8 mouse cellular contexts compared by ENCODE assay signal in the genomic region with DNA sequence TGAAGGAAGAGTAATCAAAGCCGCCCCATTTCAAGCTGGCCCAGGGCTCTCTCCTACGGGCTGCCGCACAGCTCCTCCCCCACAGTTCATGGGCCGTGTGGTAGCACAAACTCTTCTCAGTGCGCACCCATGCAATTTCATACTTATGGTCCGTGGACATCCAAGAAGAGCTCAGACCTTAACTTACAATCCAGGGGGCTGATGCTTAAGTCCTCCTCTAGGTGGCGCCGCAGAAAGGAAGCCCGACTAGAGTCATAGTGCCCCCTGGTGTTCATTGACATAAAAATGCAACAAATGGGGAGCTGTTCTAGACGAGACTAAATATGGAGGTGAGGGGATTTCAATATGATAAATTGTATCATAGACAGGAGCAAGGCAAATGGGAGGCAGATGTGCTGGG. TPM values are rescaled to one million over a fixed set of nuclear protein-coding genes. Genes with fewer than 3 reads are reported as not detected.
DNase-seq lines count a peak whose midpoint lies in the region; ATAC-seq and TF ChIP-seq lines count a peak whose summit lies in the region.

No protein-coding gene starts in this region.

- intact Hi-C loops in gastrocnemius, adult 2 months (cut with DNase I), result no loop called here
- intact Hi-C loops in left cerebral cortex, postnatal 14 days (cut with DNase I), result loop anchor here (2.0 kb wide), 1 partner anchor 61 kb away; no protein-coding TSS in a partner anchor

- no peaks in the 10 kb centered on the region for H3K36me3 ChIP-seq in G1E (replicated peaks)

- DNase-seq in kidney, adult 9 months, result peak; percentile 64
- no peak for DNase-seq in kidney, adult 11 months
- peak; percentile 35 for DNase-seq in G1E (ENCODE audit: low spot score)
- peak; percentile 86 for DNase-seq in c-Kit-positive CD71-negative TER-119-negative erythroid progenitor cells, embryonic 14.5 days (ENCODE audit: low read depth)
- DNase-seq in gastrocnemius, adult 2 months, result peak; percentile 74
- DNase-seq in left cerebral cortex, postnatal 14 days (ENCODE audit: low spot score in 2 of 2), result peak; percentile 64
- peak; percentile 86 for DNase-seq in thymus, postnatal 4 days

- H3K9me3 ChIP-seq in G1E (replicated peaks), result no peaks in the 10 kb centered on the region

- no peak for TF ChIP-seq POLR2A in olfactory bulb, adult 2 months (IDR thresholded peaks at IDR 0.05; ENCODE audit: insufficient read depth, low read depth, low read length)

- H3K27ac ChIP-seq in gastrocnemius, adult 2 months, result peak overlapping the region; percentile 93
- no peak overlapping the region for H3K27ac ChIP-seq in olfactory bulb, adult 2 months (ENCODE audit: insufficient read depth, low read depth, low read length)

- 22% methylated on average over 10 of the region's 10 CpGs for WGBS in olfactory bulb, adult 2 months

- no peak for ATAC-seq in G1E (ENCODE audit: extremely low read depth, insufficient number of reproducible peaks, low FRiP score, poor library complexity, severe bottlenecking)

- H3K4me3 ChIP-seq in G1E (ENCODE audit: low read depth, low read length), result no peak overlapping the region
- peak overlapping the region; percentile 47 for H3K4me3 ChIP-seq in gastrocnemius, adult 2 months
- no peak overlapping the region for H3K4me3 ChIP-seq in olfactory bulb, adult 2 months (ENCODE audit: insufficient read depth, low read depth, low read length)

- peak; percentile 73 for TF ChIP-seq CTCF in G1E (IDR thresholded peaks at IDR 0.05; ENCODE audit: low read depth, low read length)
- TF ChIP-seq CTCF in gastrocnemius, adult 2 months (IDR thresholded peaks at IDR 0.05), result peak; percentile 97
- TF ChIP-seq CTCF in olfactory bulb, adult 2 months (IDR thresholded peaks at IDR 0.05; ENCODE audit: insufficient read depth, low read depth, low read length), result peak; percentile 63; the same call in 1 of the 2 replicates

- H3K4me1 ChIP-seq in G1E (ENCODE audit: insufficient read depth, low read depth, low read length), result peaks cover under 1% of the 10 kb centered on the region
- H3K4me1 ChIP-seq in olfactory bulb, adult 2 months (ENCODE audit: control insufficient read depth, insufficient read depth, low read length), result no peaks in the 10 kb centered on the region

- H3K27me3 ChIP-seq in G1E (ENCODE audit: insufficient read depth, low read length), result peaks cover 53% of the 10 kb centered on the region

RNA-seq across cellular contexts. Expression of gene Ncf4, which starts 5.1 kb away (rescaled TPM):
- total RNA-seq in G1E (2014; fragmentation: Nextera tagmentation), result 16.1 and 19.0 TPM in 2 replicates
- 64.1 and 67.1 TPM in 2 replicates for total RNA-seq in G1E (2017)
- 3.2 and 4.5 TPM in 2 replicates for polyA plus RNA-seq in G1E (2012)
- total RNA-seq in gastrocnemius, adult 2 months (2021), result 1 to 10 TPM in 1 of 2 experiments, not detected in 1; 1.2 TPM
- 1 to 10 TPM; 1.2 to 1.3 TPM for total RNA-seq in left cerebral cortex, postnatal 14 days (2021)
- polyA plus RNA-seq in olfactory bulb, adult 2 months (2012; ENCODE audit: insufficient read depth, insufficient read length, low replicate concordance, missing spikeins), result not detected in 2 replicates

RNA-seq across cellular contexts. Expression of gene Pvalb, which starts 33.3 kb away (rescaled TPM):
- total RNA-seq in G1E (2014; fragmentation: Nextera tagmentation) (not detected in 2 replicates), G1E (2017) (not detected in 2 replicates)
- polyA plus RNA-seq in G1E (2012), result not detected in 2 replicates
- total RNA-seq in gastrocnemius, adult 2 months (2021), result over 10,000 TPM in 1 of 2 experiments, 1,000 to 10,000 TPM in 1; 9,151 to 16,547 TPM
- total RNA-seq in left cerebral cortex, postnatal 14 days (2021), result 10 to 100 TPM; 39.1 to 46.5 TPM
- not detected in 2 replicates for polyA plus RNA-seq in olfactory bulb, adult 2 months (2012; ENCODE audit: insufficient read depth, insufficient read length, low replicate concordance, missing spikeins)

Comparison
In these comparisons a context has a peak if more than half of its experiments do, and no peak if none do; other contexts are left out.
1. RNA of gene Ncf4, which starts 5.1 kb away (total RNA-seq): 16.1 to 67.1 TPM in G1E; 1.2 to 1.3 TPM in left cerebral cortex, postnatal 14 days and 1.2 TPM in gastrocnemius, adult 2 months; every median in the first group is over 4 times any median in the second.
2. RNA of gene Pvalb, which starts 33.3 kb away (total RNA-seq): 9,151 to 16,547 TPM in gastrocnemius, adult 2 months; 39.1 to 46.5 TPM in left cerebral cortex, postnatal 14 days and not detected in G1E; every median in the first group is over 100 times any median in the second.
3. Peak in every context shown above with its lines, with median percentiles within 50 percentile points of each other: CTCF ChIP-seq.